Mouse (Mus musculus) ovary, postnatal 36 days (tissue): ENCODE data around the gene Foxf2.
A peak's percentile ranks its signal among the peaks of the same experiment; 100 is the strongest.

Experiments used
- DNase-seq: peaks from one replicate; pipeline ENCODE4 v3.0.0; 2022; ENCODE audit warnings: low spot score, mixed read lengths

Foxf2 gene

DNA sequence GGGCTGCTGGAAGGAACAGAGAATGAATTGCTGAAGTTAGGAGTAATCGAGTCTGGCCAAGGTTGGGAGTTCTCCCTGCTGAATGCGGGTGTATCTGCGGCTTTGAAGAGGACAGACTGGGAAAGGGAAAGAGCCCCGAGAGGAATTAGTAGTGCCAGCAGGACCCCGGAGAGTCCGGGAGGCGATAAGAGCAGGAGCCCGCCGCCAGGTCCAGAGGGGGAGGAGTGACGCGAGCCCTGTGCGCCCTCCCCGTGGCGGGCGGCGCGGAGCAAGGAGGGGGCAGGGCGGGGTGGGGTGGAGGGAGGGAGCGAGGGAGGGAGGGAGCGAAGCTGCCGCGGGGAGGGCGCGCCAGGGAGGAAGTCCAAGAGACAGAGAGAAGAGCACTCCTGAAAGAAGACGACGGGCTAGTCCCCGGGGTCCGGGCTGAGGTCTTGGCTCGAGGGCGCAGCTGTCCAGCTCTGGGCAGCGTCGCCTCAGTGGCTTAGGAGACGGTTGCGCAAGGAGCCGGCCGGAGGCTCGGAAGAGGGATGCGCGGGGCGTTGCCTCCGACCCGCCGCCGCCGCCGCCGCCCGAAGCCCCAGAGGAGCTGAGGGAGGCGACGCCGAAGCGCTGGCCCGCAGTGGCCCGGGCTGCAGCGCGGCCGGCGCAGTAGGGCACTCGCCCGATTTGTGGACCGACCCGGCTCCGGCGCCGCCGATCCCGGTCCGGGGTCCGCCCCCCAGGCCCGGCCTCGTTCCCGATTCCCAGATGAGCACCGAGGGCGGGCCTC lies at the start of gene Foxf2:
TSS of gene Foxf2 (plus strand) at position 484 of the 769 bp plus-strand sequence.
- DNase-seq = peak; percentile 25

GRCm38 (mm10) chr13:31576696-31577095 lies 48.9 kb upstream of the Foxf2 start:
- DNase-seq = no peak

DNA sequence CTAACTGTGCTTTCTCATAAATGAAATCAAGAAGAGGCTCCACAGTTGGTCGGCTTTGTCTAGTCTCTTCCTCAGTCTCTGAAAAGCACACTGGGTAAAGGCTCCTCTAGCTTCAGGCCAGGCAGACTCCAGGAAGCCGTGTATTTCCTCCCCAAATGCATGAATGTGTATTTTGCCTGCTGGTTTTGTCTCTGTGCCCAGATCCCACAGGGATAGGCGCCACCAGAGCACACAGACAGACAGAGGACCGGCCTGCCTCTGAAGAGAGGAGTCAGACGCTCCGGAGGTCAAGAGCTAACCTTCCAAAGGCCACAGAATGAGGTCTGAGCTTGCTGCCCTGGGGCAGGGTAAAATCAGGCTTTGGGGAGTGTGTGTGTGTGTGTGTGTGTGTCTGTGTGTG lies 48.0 kb upstream of the Foxf2 start:
- DNase-seq = no peak

DNA sequence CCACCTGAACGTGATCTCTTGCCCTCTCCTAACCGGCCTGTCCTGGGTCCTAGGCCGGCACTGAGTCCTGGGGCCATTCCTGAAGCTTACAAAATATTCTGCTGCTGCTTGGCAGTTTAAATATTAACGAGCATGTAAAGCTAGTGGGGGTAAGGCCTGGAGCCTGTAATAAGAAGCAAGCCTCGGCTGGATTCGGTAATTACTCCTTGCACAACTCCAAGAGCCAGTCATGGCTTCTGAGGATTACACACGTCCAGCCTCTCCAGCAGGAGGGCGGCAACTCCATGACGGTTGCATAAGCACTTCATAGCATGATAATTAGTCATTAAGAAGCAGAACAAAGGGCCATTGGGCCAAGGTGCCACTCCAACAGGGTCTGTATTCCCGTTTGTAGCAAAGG lies 47.2 kb upstream of the Foxf2 start:
- no peak for DNase-seq

GRCm38 (mm10) chr13:31579866-31580265 lies 45.8 kb upstream of the Foxf2 start:
- peak; percentile 20 for DNase-seq

DNA sequence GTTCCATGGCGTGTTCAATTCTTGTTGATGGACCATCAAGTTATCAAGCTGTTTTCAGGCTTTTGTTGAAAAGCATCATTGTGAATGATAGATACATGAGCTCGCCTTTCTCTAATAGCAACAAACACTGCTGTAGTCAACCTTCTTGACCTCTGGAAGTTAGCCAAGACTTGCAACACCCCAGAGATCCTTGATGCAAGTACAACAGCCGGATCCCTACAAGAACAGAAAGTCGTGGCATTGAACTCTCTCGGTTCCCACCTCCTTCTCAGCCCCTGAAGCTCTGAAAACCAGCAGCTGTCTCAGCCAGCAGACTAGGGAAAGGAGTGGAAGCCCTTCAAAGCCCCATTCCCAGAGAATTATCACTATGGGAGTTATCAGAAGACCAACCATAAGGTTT lies 38.3 kb upstream of the Foxf2 start:
- no peak for DNase-seq

- no peak for DNase-seq
These were observed 26.0 kb upstream of the Foxf2 start for GRCm38 (mm10) chr13:31599576-31599975.

DNA sequence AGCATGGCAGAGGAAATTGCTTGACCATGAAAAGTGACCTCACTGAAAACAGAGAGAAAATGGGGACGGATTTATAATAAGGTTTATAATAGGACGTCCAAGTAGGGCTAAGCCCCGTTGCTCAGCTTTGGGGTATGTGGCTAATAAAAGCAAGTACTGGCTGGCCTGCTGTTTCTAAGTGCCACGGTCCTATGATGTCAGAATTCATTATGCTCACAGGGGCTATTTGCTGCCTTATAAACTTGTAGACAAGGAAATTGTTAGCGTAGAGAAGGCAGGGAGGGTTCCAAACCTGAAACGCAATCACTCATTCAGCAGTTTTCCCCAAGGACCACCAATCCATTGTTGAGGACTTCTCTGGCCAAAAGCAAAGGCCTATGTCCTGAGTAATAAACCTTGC lies 21.7 kb upstream of the Foxf2 start:
- DNase-seq = no peak

- DNase-seq = no peak
These were observed 10.7 kb upstream of the Foxf2 start for GRCm38 (mm10) chr13:31614724-31615465.

- no peak for DNase-seq
These were observed 10.0 kb upstream of the Foxf2 start for GRCm38 (mm10) chr13:31615561-31616165.

GRCm38 (mm10) chr13:31618001-31618400 lies 7.6 kb upstream of the Foxf2 start:
- no peak for DNase-seq

- DNase-seq = peak; percentile 63
These were observed 7.2 kb upstream of the Foxf2 start for GRCm38 (mm10) chr13:31618416-31618815.

DNA sequence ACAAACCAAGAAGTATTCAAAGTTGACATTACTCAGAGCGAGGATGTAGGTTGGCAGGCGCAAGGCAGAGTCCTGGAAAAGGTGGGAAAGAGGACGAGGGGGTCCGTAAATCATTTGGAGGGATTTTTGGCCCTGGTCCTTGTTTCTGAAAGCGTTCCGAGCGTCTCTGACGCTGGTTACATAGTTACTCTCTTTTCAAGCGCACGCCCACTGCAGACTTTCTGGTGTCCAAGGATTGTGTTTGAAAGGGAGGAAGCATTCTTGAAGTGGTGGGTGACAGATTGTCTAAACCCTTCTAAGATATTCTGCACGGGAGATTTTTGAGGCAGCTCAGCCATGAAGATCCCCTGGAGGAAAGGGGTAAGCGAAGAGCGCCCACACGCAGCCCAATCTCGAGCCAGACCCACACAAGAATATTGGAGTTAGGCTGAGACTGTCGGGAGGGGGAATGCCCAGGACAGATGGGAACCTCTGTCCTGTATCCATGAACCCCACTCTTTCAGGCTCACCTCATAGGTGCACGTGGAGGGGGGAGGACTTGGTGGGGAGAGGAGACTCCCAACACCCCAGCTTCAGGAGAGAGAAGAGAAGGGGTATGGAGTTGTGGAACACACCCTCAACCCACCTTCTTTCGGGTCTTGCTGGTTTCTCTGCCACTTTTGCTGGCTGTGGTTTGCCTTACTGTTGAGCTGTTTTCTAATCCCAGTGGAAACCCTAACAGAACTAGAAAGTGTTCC lies 6.5 kb upstream of the Foxf2 start:
- no peak for DNase-seq

GRCm38 (mm10) chr13:31619826-31620498 lies 5.7 kb upstream of the Foxf2 start:
- no peak for DNase-seq

DNA sequence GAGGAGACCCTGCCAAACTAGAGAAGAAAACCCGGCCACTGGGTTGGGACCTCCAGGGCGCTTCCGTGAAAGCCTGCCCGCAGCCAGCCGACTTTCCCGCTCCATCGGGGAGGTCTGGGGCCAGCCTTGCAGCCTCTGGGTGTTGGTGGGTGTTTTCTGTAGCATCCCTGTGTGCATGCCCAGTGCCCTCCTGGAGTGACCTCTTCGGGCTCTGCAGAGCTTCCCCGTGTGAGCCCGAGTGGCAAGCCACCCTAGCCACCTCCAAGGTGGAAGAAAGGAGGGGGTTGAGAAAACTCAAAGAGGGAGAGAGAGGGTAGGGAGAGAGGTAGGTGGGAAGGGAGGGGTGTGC lies 5.1 kb upstream of the Foxf2 start:
- no peak for DNase-seq

DNA sequence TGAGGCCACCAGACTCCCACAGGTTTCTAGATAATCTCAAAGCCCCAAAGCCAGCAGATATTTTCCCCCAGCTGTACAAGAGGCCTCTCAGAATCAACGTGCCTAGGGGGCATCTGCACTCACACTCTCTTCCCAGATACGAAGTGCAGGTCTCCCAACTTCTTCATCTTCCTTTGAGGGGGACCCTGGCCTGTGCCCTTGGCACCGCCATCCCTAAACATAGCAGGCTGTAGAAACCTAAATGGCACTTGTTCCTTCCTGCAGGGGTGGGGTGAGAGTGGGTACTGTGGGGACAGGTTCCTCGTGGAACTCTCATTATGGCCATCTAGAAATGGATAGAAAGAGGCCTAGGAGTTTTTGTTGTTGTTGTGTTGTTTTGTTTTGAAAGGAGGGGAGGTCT lies 4.7 kb upstream of the Foxf2 start:
- DNase-seq = no peak

- no peak for DNase-seq
These were observed 3.9 kb upstream of the Foxf2 start for GRCm38 (mm10) chr13:31621741-31622140.

DNA sequence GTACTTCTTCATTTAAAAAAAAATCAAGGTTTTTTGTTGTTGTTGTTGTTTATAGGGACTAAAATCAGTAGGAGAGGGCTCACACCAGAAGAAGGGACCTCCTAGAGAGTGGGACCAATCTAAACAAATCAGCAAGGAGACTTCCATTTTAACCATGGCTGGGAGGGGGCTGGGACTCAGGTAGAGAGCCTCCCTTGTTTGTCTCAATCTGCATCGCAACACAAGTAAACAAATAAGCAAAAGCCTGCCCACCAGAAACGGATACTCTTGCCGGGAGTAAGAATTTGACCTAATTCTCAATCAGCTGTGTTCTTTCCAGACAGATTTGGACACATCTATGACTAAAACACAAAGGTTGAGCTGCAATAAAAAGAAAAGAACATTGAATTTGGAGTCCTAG lies 3.2 kb upstream of the Foxf2 start:
- no peak for DNase-seq

DNA sequence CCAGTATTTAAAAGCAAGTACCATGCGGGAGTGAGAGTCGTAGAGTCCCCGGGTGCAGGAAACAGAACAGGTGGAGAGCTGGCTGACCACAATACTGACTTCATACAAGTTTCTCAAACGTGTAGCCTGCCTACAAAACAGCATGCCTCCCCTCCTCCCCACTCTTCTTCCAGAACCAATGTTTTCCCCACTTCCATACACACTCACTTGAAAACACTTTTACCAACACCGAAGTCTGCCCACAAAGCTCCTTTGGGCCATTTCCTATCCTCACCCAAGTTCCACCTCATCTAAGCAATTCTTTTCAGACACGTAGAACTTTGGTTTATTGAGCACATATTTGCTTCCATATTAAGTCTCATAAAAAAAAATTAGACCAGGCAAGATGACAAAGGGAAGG lies 2.3 kb upstream of the Foxf2 start:
- no peak for DNase-seq

DNA sequence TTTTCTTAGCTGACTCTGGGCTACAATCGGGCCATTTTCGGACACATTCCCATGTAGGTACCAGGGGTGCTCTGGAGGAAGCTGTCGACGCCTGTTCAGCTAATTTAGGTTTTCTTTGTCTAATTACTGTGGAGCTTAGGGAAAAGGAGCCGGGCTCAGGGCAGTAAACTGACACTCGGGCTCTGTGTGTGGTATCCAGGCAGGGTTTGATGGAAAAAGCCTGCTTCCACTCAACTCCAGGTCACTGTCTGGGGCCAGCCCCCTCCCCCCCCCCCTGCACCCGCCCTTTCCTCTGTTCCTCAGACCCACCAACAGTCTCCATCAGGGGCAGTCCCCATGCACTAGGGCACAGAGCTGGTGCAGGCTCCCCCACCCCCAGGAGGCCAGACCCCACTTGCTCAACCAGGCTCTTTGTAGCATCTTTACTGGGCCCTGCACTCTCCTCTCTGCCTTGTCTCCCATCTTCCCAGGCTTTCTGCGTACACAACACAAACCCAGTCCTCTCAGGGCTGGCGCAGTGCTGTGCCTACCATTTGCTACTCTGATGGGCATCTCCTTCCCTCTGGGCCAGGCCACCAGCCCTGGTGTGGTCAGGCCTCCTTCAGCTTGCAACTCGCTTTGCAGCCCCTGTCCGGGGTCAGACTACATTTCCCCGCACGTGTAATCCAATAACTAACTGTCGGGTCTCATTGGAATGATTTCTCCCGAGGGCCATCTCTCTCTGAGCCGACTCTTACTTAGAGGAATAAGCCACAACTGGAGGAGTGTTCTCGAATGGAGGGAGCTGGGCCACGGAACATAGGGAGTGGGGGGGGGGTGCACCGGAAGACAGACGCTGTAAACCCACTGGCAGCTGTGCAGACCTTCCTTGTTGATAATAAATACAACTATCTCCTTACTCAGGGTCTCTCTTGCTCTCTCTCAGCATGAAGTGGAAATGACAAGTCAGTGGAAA lies 1.4 kb upstream of the Foxf2 start:
- DNase-seq = no peak

DNA sequence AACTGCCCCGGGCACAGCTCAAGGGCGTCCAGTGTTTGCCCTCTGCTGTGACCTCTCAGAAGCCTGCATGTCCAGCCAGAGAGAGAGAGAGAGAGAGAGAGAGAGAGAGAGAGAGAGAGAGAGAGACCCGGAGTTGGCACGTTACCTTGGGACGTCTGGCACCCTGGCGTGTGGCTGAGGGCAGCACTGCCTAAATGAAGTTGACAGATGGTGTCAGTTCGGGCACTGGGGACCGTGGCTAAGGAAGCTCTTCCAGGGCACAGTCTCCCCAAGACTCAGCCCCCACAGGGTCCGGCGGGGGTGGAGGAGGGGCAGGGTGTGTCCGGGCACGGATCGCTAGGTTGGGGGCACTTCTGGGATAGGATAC lies 667 bp upstream of the Foxf2 start:
- no peak for DNase-seq
